Mouse (Mus musculus): Measurements from ENCODE around the gene Mmp25. TPM values are rescaled to one million over a fixed set of nuclear protein-coding genes. Genes with fewer than 3 reads are reported as not detected.

Mmp25 gene
- under 1 TPM; 0.12 to 0.16 TPM for total RNA-seq (2021)

GRCm38 (mm10) chr17:23644613-23645495 is at the start of gene Mmp25:
Mmp25 (minus strand) TSS chr17:23645277.
- no peak for DNase-seq (ENCODE audit: low spot score in 2 of 2)

GRCm38 (mm10) chr17:23694491-23694890 is 49.4 kb upstream of the Mmp25 start:
- intact Hi-C loops (cut with DNase I) = no loop called here
- no peak for DNase-seq (ENCODE audit: low spot score in 2 of 2)

More at GRCm38 (mm10) chr17:23644613-23645495, at the start of gene Mmp25:
- intact Hi-C loops (cut with DNase I) = no loop called here

GRCm38 (mm10) chr17:23683856-23684672 is 39.0 kb upstream of the Mmp25 start, which contains the start of gene Cldn9:
Cldn9 (minus strand) TSS chr17:23684026.
- intact Hi-C loops (cut with DNase I) = no loop called here
- DNase-seq (ENCODE audit: low spot score in 2 of 2) = no peak

- DNase-seq (ENCODE audit: low spot score in 2 of 2) = no peak
- intact Hi-C loops (cut with DNase I) = no loop called here
Measured at GRCm38 (mm10) chr17:23683226-23683625, 38.1 kb upstream of the Mmp25 start.

- DNase-seq (ENCODE audit: low spot score in 2 of 2) = no peak
- intact Hi-C loops (cut with DNase I) = no loop called here
Measured at GRCm38 (mm10) chr17:23682530-23682929, 37.5 kb upstream of the Mmp25 start.

GRCm38 (mm10) chr17:23682092-23682491 is 37.0 kb upstream of the Mmp25 start:
- no peak for DNase-seq (ENCODE audit: low spot score in 2 of 2)
- intact Hi-C loops (cut with DNase I) = no loop called here

- no peak for DNase-seq (ENCODE audit: low spot score in 2 of 2)
- intact Hi-C loops (cut with DNase I) = no loop called here
Measured at GRCm38 (mm10) chr17:23681086-23681485, 36.0 kb upstream of the Mmp25 start.

GRCm38 (mm10) chr17:23680336-23680735 is 35.3 kb upstream of the Mmp25 start:
- DNase-seq (ENCODE audit: low spot score in 2 of 2) = no peak
- intact Hi-C loops (cut with DNase I) = no loop called here

GRCm38 (mm10) chr17:23679127-23679835 is 34.2 kb upstream of the Mmp25 start, which contains the start of gene Cldn6:
Cldn6 (plus strand) TSS chr17:23679249.
- DNase-seq (ENCODE audit: low spot score in 2 of 2) = no peak
- intact Hi-C loops (cut with DNase I) = no loop called here

GRCm38 (mm10) chr17:23677236-23677679 is 32.2 kb upstream of the Mmp25 start, which contains the start of gene Tnfrsf12a:
Tnfrsf12a (minus strand) TSS chr17:23677468.
- peak; percentile 74 to 84 for DNase-seq (ENCODE audit: low spot score in 2 of 2)
- intact Hi-C loops (cut with DNase I) = no loop called here

- intact Hi-C loops (cut with DNase I) = no loop called here
- DNase-seq (ENCODE audit: low spot score in 2 of 2) = no peak
Measured at GRCm38 (mm10) chr17:23676473-23677031, 31.5 kb upstream of the Mmp25 start.

- DNase-seq (ENCODE audit: low spot score in 2 of 2) = peak in 1 of 2 experiments; percentile 32
- intact Hi-C loops (cut with DNase I) = no loop called here
Measured at GRCm38 (mm10) chr17:23675564-23676281, 30.6 kb upstream of the Mmp25 start.

- no peak for DNase-seq (ENCODE audit: low spot score in 2 of 2)
- intact Hi-C loops (cut with DNase I) = no loop called here
Measured at GRCm38 (mm10) chr17:23675127-23675526, 30.1 kb upstream of the Mmp25 start.

GRCm38 (mm10) chr17:23674271-23674952 is 29.3 kb upstream of the Mmp25 start:
- DNase-seq (ENCODE audit: low spot score in 2 of 2) = no peak
- intact Hi-C loops (cut with DNase I) = loop anchor here (5.0 kb wide), 1 partner anchor 33 kb away; no protein-coding TSS in a partner anchor

- intact Hi-C loops (cut with DNase I) = loop anchor here (5.0 kb wide), 1 partner anchor 34 kb away; no protein-coding TSS in a partner anchor
- peak; percentile 95 to 96 for DNase-seq (ENCODE audit: low spot score in 2 of 2)
Measured at GRCm38 (mm10) chr17:23673424-23674073, 28.5 kb upstream of the Mmp25 start, which contains the start of the genes Hcfc1r1 and Thoc6. Hcfc1r1 (plus strand) TSS chr17:23673596. Thoc6 (minus strand) TSS chr17:23673882.

GRCm38 (mm10) chr17:23672761-23673160 is 27.7 kb upstream of the Mmp25 start:
- intact Hi-C loops (cut with DNase I) = loop anchor here (5.0 kb wide), 1 partner anchor 35 kb away; no protein-coding TSS in a partner anchor
- no peak for DNase-seq (ENCODE audit: low spot score in 2 of 2)

GRCm38 (mm10) chr17:23671519-23671918 is 26.4 kb upstream of the Mmp25 start:
- DNase-seq (ENCODE audit: low spot score in 2 of 2) = no peak
- intact Hi-C loops (cut with DNase I) = loop anchor here (5.0 kb wide), 1 partner anchor 36 kb away; no protein-coding TSS in a partner anchor

All from left cerebral cortex, postnatal 36 days (tissue).